Comparison of ENCODE assay signal across 8 mouse cellular contexts in the genomic region with DNA sequence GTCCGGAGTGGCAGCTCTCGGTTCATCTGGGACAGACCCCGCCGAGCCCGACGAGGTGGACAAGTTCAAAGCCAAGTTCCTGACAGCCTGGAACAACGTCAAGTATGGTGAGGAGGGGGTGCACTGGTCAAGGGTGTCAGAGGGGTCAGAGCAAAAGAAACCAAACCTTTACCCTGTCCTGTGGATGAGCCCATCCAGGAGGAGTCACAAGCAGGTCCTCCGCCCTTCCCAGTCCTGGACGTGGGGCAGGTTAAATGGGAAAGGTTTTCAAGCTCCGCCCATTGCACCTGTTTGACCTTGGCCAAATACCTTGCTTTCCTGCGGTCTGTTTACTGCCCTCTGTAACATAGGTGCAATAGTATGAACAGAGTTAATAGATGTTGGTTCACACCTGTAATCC. TPM values are rescaled to one million over a fixed set of nuclear protein-coding genes. Genes with fewer than 3 reads are reported as not detected.
DNase-seq lines count a peak whose midpoint lies in the region; ATAC-seq and TF ChIP-seq lines count a peak whose summit lies in the region.

No protein-coding gene starts in this region.

- peaks cover 18% of the 10 kb centered on the region for H3K4me1 ChIP-seq in forebrain, embryonic 16.5 days (replicated peaks; ENCODE audit: control insufficient read depth, insufficient read depth, low read length)

- TF ChIP-seq POLR2A in myocyte (IDR thresholded peaks at IDR 0.05; ENCODE audit: insufficient read length, low read depth): no peak

- ATAC-seq in forebrain, embryonic 16.5 days: no peak

- H3K4me3 ChIP-seq in forebrain, embryonic 16.5 days (replicated peaks; ENCODE audit: low read length): peak overlapping the region; percentile 63
- peak overlapping the region; percentile 66 for H3K4me3 ChIP-seq in myocyte

- peak; percentile 32 for DNase-seq in right cerebral cortex, postnatal 14 days
- DNase-seq in right cerebral cortex, postnatal 4 days: no peak
- DNase-seq in large intestine, adult 2 months (ENCODE audit: low read depth, low spot score): peak; percentile 76
- no peak for DNase-seq in frontal cortex, adult 2 months (ENCODE audit: extremely low spot score in 1 of 2, low spot score in 1 of 2)
- no peak for DNase-seq in cerebellum, postnatal 25 days
- DNase-seq in cerebellum, postnatal 4 days (ENCODE audit: low spot score in 2 of 2): no peak

- no peaks in the 10 kb centered on the region for H3K9me3 ChIP-seq in forebrain, embryonic 16.5 days (ENCODE audit: control insufficient read depth, low read length)

- no peaks in the 10 kb centered on the region for H3K27me3 ChIP-seq in forebrain, embryonic 16.5 days (replicated peaks; ENCODE audit: control insufficient read depth, insufficient read depth, low read length)
- no peaks in the 10 kb centered on the region for H3K27me3 ChIP-seq in myocyte (ENCODE audit: control insufficient read depth, insufficient read depth, insufficient read length)

- H3K4me2 ChIP-seq in forebrain, embryonic 16.5 days (ENCODE audit: low read length): peak overlapping the region; percentile 84
- H3K4me2 ChIP-seq in myocyte (ENCODE audit: low read depth): peak overlapping the region; percentile 86

- H3K79me2 ChIP-seq in myocyte (ENCODE audit: control insufficient read depth, insufficient read depth): peaks cover 16% of the 10 kb centered on the region

- WGBS in forebrain, embryonic 16.5 days: 5% methylated on average over 11 of the region's 11 CpGs
- 3% methylated on average over 11 of the region's 11 CpGs for whole genome bisulfite sequencing in large intestine, adult 2 months

- peaks cover 6% of the 10 kb centered on the region; the same call in 1 of the 2 replicates for H3K36me3 ChIP-seq in forebrain, embryonic 16.5 days (ENCODE audit: control insufficient read depth, insufficient read depth)
- no peaks in the 10 kb centered on the region for H3K36me3 ChIP-seq in myocyte (ENCODE audit: control insufficient read depth, insufficient read depth)

- H3ac ChIP-seq in myocyte (ENCODE audit: control insufficient read depth, insufficient read length): peak overlapping the region; percentile 69

- H3K9ac ChIP-seq in forebrain, embryonic 16.5 days (replicated peaks; ENCODE audit: low read depth, low read length): peak overlapping the region; percentile 76

- H3K27ac ChIP-seq in forebrain, embryonic 16.5 days (ENCODE audit: low read length): peak overlapping the region; percentile 49; the same call in 1 of the 2 replicates

TF ChIP-seq in myocyte, 11 proteins besides CTCF, POLR2A, EP300 and RAD21:
- TF ChIP-seq E2F4 (IDR thresholded peaks at IDR 0.05; ENCODE audit: insufficient read depth): no peak
- TF ChIP-seq MYOD1 (IDR thresholded peaks at IDR 0.05; ENCODE audit: control insufficient read depth in 1 of 3, insufficient read length in 2 of 3, low read depth in 2 of 3): no peak
- no peak for TF ChIP-seq USF1 (IDR thresholded peaks at IDR 0.05; ENCODE audit: low read depth)
- no peak for TF ChIP-seq MYOG (IDR thresholded peaks at IDR 0.05; ENCODE audit: control insufficient read depth in 1 of 3, insufficient read depth in 1 of 3, insufficient read length in 2 of 3, low read depth in 2 of 3)
- no peak for TF ChIP-seq TCF3 (IDR thresholded peaks at IDR 0.05; ENCODE audit: insufficient read length, low read depth)
- TF ChIP-seq MAX (IDR thresholded peaks at IDR 0.05; ENCODE audit: low read depth): no peak
- no peak for TF ChIP-seq CEBPB (IDR thresholded peaks at IDR 0.05; ENCODE audit: insufficient read depth, poor library complexity, severe bottlenecking)
- TF ChIP-seq POLR2AphosphoS2 (IDR thresholded peaks at IDR 0.05; ENCODE audit: insufficient read length, low read depth): no peak
- TF ChIP-seq REST (IDR thresholded peaks at IDR 0.05; ENCODE audit: insufficient read depth, insufficient read length): no peak
- no peak for TF ChIP-seq TCF12 (IDR thresholded peaks at IDR 0.05; ENCODE audit: insufficient read depth, poor library complexity, severe bottlenecking)
- no peak for TF ChIP-seq SRF (IDR thresholded peaks at IDR 0.05; ENCODE audit: control insufficient read depth, insufficient read length, low read depth)

RNA-seq across cellular contexts. Expression of gene Atg4d, which starts 0.5 kb away (rescaled TPM):
- 47.6 and 51.8 TPM in 2 replicates for polyA plus RNA-seq in forebrain, embryonic 16.5 days (2015; fragmentation: Nextera tagmentation; extraction: Ambion mirVana)
- polyA plus RNA-seq in large intestine, adult 2 months (2012; rRNA removed): 93.2 and 106 TPM in 2 replicates
- 39.8 TPM for polyA plus RNA-seq in myocyte (2012; fragmentation: generic; extraction: Trizol)
- polyA plus RNA-seq in frontal cortex, adult 2 months (2012; rRNA removed): 36.5 and 40.6 TPM in 2 replicates

RNA-seq across cellular contexts. Expression of gene S1pr5, which starts 17.4 kb away (rescaled TPM):
- polyA plus RNA-seq in forebrain, embryonic 16.5 days (2015; fragmentation: Nextera tagmentation; extraction: Ambion mirVana): 2.6 and 2.8 TPM in 2 replicates
- not detected in 2 replicates for polyA plus RNA-seq in large intestine, adult 2 months (2012; rRNA removed)
- polyA plus RNA-seq in myocyte (2012; fragmentation: generic; extraction: Trizol): 0.22 TPM
- polyA plus RNA-seq in frontal cortex, adult 2 months (2012; rRNA removed): 9.9 and 13.8 TPM in 2 replicates

RNA-seq across cellular contexts. Expression of gene Kri1, which starts 22.2 kb away (rescaled TPM):
- polyA plus RNA-seq in forebrain, embryonic 16.5 days (2015; fragmentation: Nextera tagmentation; extraction: Ambion mirVana): 18.3 and 20.1 TPM in 2 replicates
- polyA plus RNA-seq in large intestine, adult 2 months (2012; rRNA removed): 21.1 and 22.0 TPM in 2 replicates
- polyA plus RNA-seq in myocyte (2012; fragmentation: generic; extraction: Trizol): 31.4 TPM
- 42.5 and 44.6 TPM in 2 replicates for polyA plus RNA-seq in frontal cortex, adult 2 months (2012; rRNA removed)

RNA-seq across cellular contexts. Expression of gene Cdkn2d, which starts 25.6 kb away (rescaled TPM):
- polyA plus RNA-seq in forebrain, embryonic 16.5 days (2015; fragmentation: Nextera tagmentation; extraction: Ambion mirVana): 85.1 and 97.7 TPM in 2 replicates
- 23.6 and 28.9 TPM in 2 replicates for polyA plus RNA-seq in large intestine, adult 2 months (2012; rRNA removed)
- 53.2 TPM for polyA plus RNA-seq in myocyte (2012; fragmentation: generic; extraction: Trizol)
- polyA plus RNA-seq in frontal cortex, adult 2 months (2012; rRNA removed): 65.2 and 66.2 TPM in 2 replicates

RNA-seq across cellular contexts. Expression of gene Keap1, which starts 26.4 kb away (rescaled TPM):
- 74.2 and 78.5 TPM in 2 replicates for polyA plus RNA-seq in forebrain, embryonic 16.5 days (2015; fragmentation: Nextera tagmentation; extraction: Ambion mirVana)
- 49.2 and 62.6 TPM in 2 replicates for polyA plus RNA-seq in large intestine, adult 2 months (2012; rRNA removed)
- 34.1 TPM for polyA plus RNA-seq in myocyte (2012; fragmentation: generic; extraction: Trizol)
- 58.3 and 59.6 TPM in 2 replicates for polyA plus RNA-seq in frontal cortex, adult 2 months (2012; rRNA removed)

Comparison
In these comparisons a context has a peak if more than half of its experiments do, and no peak if none do; other contexts are left out.
1. DNase-seq: peak in right cerebral cortex, postnatal 14 days (single experiment) and large intestine, adult 2 months (single experiment); none in right cerebral cortex, postnatal 4 days (single experiment), frontal cortex, adult 2 months (0 of 2), cerebellum, postnatal 25 days (0 of 2) and cerebellum, postnatal 4 days (0 of 2).